Mouse (Mus musculus) heart, postnatal 0 days (tissue): ENCODE results near the gene Ldb1. TPM values are rescaled to one million over a fixed set of nuclear protein-coding genes. Genes with fewer than 3 reads are reported as not detected.

ENCODE experiments used
- ATAC-seq: fragments of 200-750 bp; cut with Nextera tagmentation; 2 replicates; pipeline ENCODE4 v1.8.0; 2017; ENCODE audit warnings: low read depth, moderate number of reproducible peaks, moderate library complexity; ENCODE audit not compliant: insufficient read depth
- DNase-seq: peaks from one replicate; pipeline ENCODE4 v3.0.0-alpha.2; 2016; ENCODE audit warnings: low spot score
- H3K27ac ChIP-seq: fragments of 300-500 bp; sonication (generic); 2 replicates; pipeline ENCODE4 v1.5.1; 2014; ENCODE audit warnings: low read depth, mild to moderate bottlenecking
- H3K27me3 ChIP-seq: fragments of 300-500 bp; sonication (generic); 2 replicates; pipeline ENCODE4 v1.6.1; 2014; ENCODE audit warnings: low read length, mixed read lengths; ENCODE audit not compliant: control insufficient read depth, insufficient read depth
- H3K36me3 ChIP-seq: fragments of 300-500 bp; sonication (generic); replicated peaks from 2 replicates; pipeline ENCODE4 v1.6.1; 2014; ENCODE audit warnings: low read length, mixed read lengths; ENCODE audit not compliant: control insufficient read depth, insufficient read depth
- H3K4me1 ChIP-seq: fragments of 300-500 bp; sonication (generic); 2 replicates; pipeline ENCODE4 v1.6.1; 2014; ENCODE audit warnings: antibody characterized with exemption; ENCODE audit not compliant: control insufficient read depth, insufficient read depth
- H3K4me2 ChIP-seq: fragments of 300-500 bp; sonication (generic); 2 replicates; pipeline ENCODE4 v1.6.1; 2014; ENCODE audit warnings: low read depth, mild to moderate bottlenecking, low read length, moderate library complexity
- H3K4me3 ChIP-seq: fragments of 300-500 bp; sonication (generic); 2 replicates; pipeline ENCODE4 v1.5.1; 2014; ENCODE audit warnings: low read depth, low read length
- H3K9ac ChIP-seq: fragments of 300-500 bp; sonication (generic); replicated peaks from 2 replicates; pipeline ENCODE4 v1.6.1; 2014; ENCODE audit warnings: low read depth, low read length, mixed read lengths
- H3K9me3 ChIP-seq: fragments of 300-500 bp; sonication (generic); replicated peaks from 2 replicates; pipeline ENCODE4 v1.6.1; 2016; ENCODE audit warnings: low read length; ENCODE audit not compliant: control insufficient read depth
- CTCF ChIP-seq: IDR thresholded peaks from 2 replicates; pipeline ENCODE4 v1.5.1; 2016; ENCODE audit warnings: antibody characterized with exemption, control low read depth, low read depth
- EP300 ChIP-seq: IDR thresholded peaks from 2 replicates; pipeline ENCODE4 v1.6.1; 2016; ENCODE audit warnings: antibody characterized with exemption, low read depth
- WGBS: fragments of 180-500 bp; shearing (Covaris S2); extraction: QIAGEN DNeasy Blood & Tissue Kit; methylation state at CpG from one replicate; pipeline ENCODE4 v1.1.7; 2014; 5-methylcytosine and 5-hydroxymethylcytosine counted together
- polyA plus RNA-seq: library from polyadenylated mRNA; unstranded; fragments of >200 nt; fragmentation: Nextera tagmentation; extraction: Ambion mirVana; gene quantifications from 2 replicates; pipeline ENCODE4 v1.2.1, GENCODE M21; 2015
- total RNA-seq: library from RNA; depleted of rRNA; stranded (reverse); fragments of >200 nt; gene quantifications from 2 replicates; pipeline ENCODE4 v1.2.3, GENCODE M21; 2014; ENCODE audit warnings: low replicate concordance

Ldb1 gene
- total and polyA plus RNA-seq, 2 experiments from 2014 or later: 59.3 to 79.3 TPM

DNA sequence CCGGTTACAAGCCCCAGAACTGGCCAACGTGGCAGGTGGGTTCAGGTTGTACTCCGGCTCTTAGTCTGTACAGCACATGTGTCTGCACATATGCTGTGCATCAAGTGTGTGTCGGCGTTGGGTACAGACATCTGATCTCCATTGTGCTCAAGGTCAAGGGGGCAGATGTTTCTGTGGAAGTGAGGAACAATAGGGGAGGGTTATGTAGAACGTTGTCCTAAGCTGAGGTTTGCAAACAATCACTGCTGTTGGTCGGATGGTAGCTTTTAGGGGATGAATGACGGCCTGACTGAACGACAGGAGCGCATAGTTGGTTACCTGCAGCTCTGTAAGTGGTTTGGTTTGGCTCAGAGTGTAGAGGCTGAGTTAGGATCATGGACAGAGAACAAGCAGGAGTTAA is 23.0 kb upstream of the Ldb1 start:
- no peak overlapping the region for H3K27ac ChIP-seq
- no peak overlapping the region for H3K4me2 ChIP-seq
- ATAC-seq: no peak
- no peaks in the 10 kb centered on the region for H3K27me3 ChIP-seq
- H3K4me1 ChIP-seq: no peaks in the 10 kb centered on the region
- no peak for TF ChIP-seq EP300
- no peak for DNase-seq
- no peaks in the 10 kb centered on the region for H3K9me3 ChIP-seq
- H3K9ac ChIP-seq: no peak overlapping the region
- no peak overlapping the region for H3K4me3 ChIP-seq
- 71% methylated on average over 10 of the region's 10 CpGs for WGBS
- H3K36me3 ChIP-seq: peaks cover 89% of the 10 kb centered on the region

DNA sequence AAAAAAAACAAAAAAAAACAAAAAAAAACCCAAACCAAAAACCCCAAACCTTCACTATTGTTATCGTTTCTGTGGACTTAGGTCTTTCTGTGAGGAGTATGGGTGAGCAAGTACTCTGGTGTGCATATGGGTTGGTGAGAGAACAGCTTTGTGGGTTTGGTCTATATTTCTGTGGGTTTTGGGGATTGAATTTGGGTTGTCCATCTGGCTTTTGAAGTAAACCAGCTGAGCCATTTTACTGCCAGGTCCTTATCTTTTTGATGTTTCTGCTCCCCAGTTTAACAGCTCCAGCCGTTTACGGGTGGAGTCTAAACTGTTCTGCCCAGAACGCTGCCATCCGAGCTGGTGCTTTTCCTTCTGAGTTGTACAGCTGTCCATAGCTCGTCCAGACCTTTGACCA is 15.8 kb upstream of the Ldb1 start:
- no peak overlapping the region for H3K4me2 ChIP-seq
- peaks cover 10% of the 10 kb centered on the region for H3K4me1 ChIP-seq
- no peak overlapping the region for H3K9ac ChIP-seq
- H3K4me3 ChIP-seq: no peak overlapping the region
- DNase-seq (no peak), ATAC-seq (no peak)
- H3K27me3 ChIP-seq: no peaks in the 10 kb centered on the region
- H3K9me3 ChIP-seq: no peaks in the 10 kb centered on the region
- H3K27ac ChIP-seq: no peak overlapping the region
- TF ChIP-seq CTCF (no peak), EP300 (no peak)
- WGBS: 51% methylated on average over 6 of the region's 6 CpGs
- peaks cover 45% of the 10 kb centered on the region for H3K36me3 ChIP-seq

DNA sequence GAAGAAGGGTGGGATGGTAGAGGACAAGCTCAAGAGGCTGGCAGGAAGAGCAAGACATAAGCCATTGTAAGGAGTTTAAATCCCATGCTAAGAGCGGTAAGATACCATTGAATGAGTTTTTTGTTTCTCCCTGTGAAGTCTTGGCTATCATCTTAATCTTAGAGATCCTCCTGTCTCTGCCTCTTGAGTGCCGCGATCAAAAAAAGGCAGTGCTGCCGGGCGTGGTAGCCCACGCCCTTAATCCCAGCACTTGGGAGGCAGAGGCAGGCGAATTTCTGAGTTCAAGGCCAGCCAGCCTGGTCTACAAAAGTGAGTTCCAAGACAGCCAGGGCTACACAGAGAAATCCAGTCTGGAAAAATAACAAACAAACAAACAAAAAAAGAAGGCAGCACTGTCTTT is 13.5 kb upstream of the Ldb1 start:
- H3K9me3 ChIP-seq: no peaks in the 10 kb centered on the region
- H3K36me3 ChIP-seq: peaks cover 21% of the 10 kb centered on the region
- no peak overlapping the region for H3K27ac ChIP-seq
- DNase-seq (no peak), ATAC-seq (no peak)
- no peak overlapping the region for H3K4me3 ChIP-seq
- no peaks in the 10 kb centered on the region for H3K27me3 ChIP-seq
- H3K9ac ChIP-seq: no peak overlapping the region
- WGBS: 90% methylated on average over 7 of the region's 7 CpGs
- H3K4me2 ChIP-seq: no peak overlapping the region
- H3K4me1 ChIP-seq: peaks cover 10% of the 10 kb centered on the region
- TF ChIP-seq CTCF: no peak
- TF ChIP-seq EP300: no peak

DNA sequence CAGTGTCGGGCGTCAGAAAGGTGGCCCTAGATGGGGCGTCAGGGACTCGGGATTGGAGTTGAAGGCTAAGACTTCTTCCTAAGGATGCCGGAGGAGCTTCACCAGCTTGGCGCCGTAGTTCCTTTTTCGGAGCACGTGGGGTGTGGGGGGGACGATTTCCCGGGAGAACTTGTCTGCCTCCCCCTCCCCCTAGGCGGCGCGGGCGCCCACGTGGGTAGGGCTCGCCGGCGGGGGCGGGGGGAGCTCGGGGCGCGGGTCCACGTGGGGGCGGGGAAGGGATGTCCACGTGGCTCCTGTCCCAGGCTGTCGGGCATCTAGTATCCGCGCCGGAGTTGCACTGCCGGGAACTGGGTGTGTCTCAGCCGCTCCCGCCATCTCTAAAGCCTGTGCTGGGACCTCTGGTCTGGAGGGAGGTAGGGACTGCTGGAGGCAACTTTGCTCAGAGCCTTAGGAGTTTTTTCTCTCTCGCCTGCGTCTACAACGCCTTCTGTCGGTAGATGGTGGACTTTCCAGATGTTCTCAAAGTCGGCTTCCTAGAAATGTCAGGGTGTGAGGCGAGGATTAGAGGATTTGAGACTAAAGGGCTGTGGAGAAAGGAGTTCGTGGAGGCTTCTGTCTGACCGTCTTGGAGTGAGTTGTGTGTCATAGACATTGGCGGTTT is 12.1 kb upstream of the Ldb1 start:
- Histone ChIP-seq H3K4me2 (peak overlapping the region; percentile 68), H3K9ac (peak overlapping the region; percentile 63), H3K4me1 (peaks cover 10% of the 10 kb centered on the region), H3K9me3 (no peaks in the 10 kb centered on the region), H3K27ac (peak overlapping the region; percentile 88), H3K36me3 (peaks cover 8% of the 10 kb centered on the region), H3K27me3 (no peaks in the 10 kb centered on the region), H3K4me3 (peak overlapping the region; percentile 81)
- peak; percentile 76 for DNase-seq
- ATAC-seq: peak; percentile 70
- TF ChIP-seq EP300: 0 out of 2 replicates have a peak, but pooled peaks have one; percentile 3
- no peak; the same call in 1 of the 2 replicates for TF ChIP-seq CTCF
- under 1% methylated on average over 28 of the region's 42 CpGs for WGBS

DNA sequence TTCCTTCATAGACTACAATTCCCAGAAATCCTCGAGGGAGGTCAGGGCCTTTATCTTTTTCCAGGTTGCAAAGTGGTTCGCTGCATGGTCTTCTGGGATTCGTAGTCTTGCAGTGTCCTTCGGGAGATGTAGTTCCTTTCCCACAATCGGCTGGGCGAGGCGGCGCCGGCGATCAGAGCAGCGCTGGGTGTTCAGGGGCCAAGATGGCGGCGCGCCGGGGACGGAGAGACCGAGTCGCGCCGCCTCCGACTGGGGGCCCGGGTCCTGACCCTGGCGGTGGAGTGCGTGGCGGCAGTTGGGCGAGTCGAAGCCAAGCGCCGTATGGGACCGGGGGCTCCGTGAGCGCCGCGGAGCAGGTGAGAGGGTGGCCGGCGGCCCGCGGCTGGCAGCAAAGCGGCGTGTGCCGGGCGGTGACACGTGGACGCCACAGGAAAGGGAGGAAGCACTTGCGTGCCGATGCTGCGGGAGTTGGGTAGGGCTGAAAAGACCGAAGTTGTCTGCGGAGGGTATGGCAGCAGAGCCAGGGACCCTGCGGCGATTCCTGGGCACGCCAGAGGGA is 11.5 kb upstream of the Ldb1 start:
- peak overlapping the region; percentile 68 for H3K4me2 ChIP-seq
- no peaks in the 10 kb centered on the region for H3K9me3 ChIP-seq
- TF ChIP-seq EP300 (no peak; the same call in 1 of the 2 replicates), CTCF (no peak)
- ATAC-seq: peak; percentile 96
- peak; percentile 99 for DNase-seq
- H3K4me1 ChIP-seq: peaks cover 10% of the 10 kb centered on the region
- H3K36me3 ChIP-seq: 0 out of 2 replicates have a peak, but pooled peaks cover 2% of the 10 kb centered on the region
- peak overlapping the region; percentile 63 for H3K9ac ChIP-seq
- no peaks in the 10 kb centered on the region for H3K27me3 ChIP-seq
- peak overlapping the region; percentile 81 for H3K4me3 ChIP-seq
- under 1% methylated on average over 52 of the region's 52 CpGs for WGBS
- peak overlapping the region; percentile 88 for H3K27ac ChIP-seq
